Mouse (Mus musculus) ES-E14 (cell line): ENCODE measurements around the gene U2af1. TPM values are rescaled to one million over a fixed set of nuclear protein-coding genes. Genes with fewer than 3 reads are reported as not detected.
A peak's percentile ranks its signal among the peaks of the same experiment; 100 is the strongest.

Source experiments
- DNase-seq: peaks from one replicate; pipeline ENCODE4 v3.0.0-alpha.2; 2013; ENCODE audit warnings: low read depth, low spot score
- H3K27ac ChIP-seq: 2 replicates; pipeline ENCODE4 v1.5.1; 2012; ENCODE audit warnings: low read depth, mild to moderate bottlenecking, low read length, moderate library complexity, mixed read lengths; ENCODE audit not compliant: poor library complexity, insufficient read depth, severe bottlenecking
- H3K36me3 ChIP-seq: 2 replicates; pipeline ENCODE4 v1.6.1; 2012; ENCODE audit warnings: mild to moderate bottlenecking, low read length, moderate library complexity, mixed read lengths; ENCODE audit not compliant: control insufficient read depth, poor library complexity, insufficient read depth, severe bottlenecking
- H3K4me1 ChIP-seq, 2 experiments: fragments of 150-350 bp in 1 of 2; sonication (generic) in 1 of 2; 2 replicates each; pipeline ENCODE4 v1.6.1; 2012; ENCODE audit warnings: low read length in 2 of 2, mild to moderate bottlenecking in 1 of 2, mixed read lengths in 1 of 2; ENCODE audit not compliant: control insufficient read depth in 2 of 2, insufficient read depth in 2 of 2, poor library complexity in 1 of 2
- H3K4me3 ChIP-seq, 2 experiments: fragments of 150-350 bp in 1 of 2; sonication (generic) in 1 of 2; 2 replicates each; pipeline ENCODE4 v1.5.1; 2012; ENCODE audit warnings: low read length in 2 of 2, low read depth in 1 of 2, mild to moderate bottlenecking in 1 of 2, mixed read lengths in 1 of 2; ENCODE audit not compliant: insufficient read depth in 1 of 2, poor library complexity in 1 of 2, severe bottlenecking in 1 of 2
- H3K9ac ChIP-seq: 2 replicates; pipeline ENCODE4 v1.6.1; 2012; ENCODE audit warnings: low read depth, mild to moderate bottlenecking, low read length, mixed read lengths; ENCODE audit not compliant: poor library complexity, insufficient read depth, severe bottlenecking
- H3K9me3 ChIP-seq: fragments of 150-350 bp; sonication (generic); 2 replicates; pipeline ENCODE4 v1.6.1; 2012; ENCODE audit warnings: low read depth, mild to moderate bottlenecking, low read length; ENCODE audit not compliant: control insufficient read depth, insufficient read depth
- CHD2 ChIP-seq: IDR thresholded peaks from 2 replicates; pipeline ENCODE4 v1.6.1; 2014; ENCODE audit warnings: mild to moderate bottlenecking, low read depth, low read length, inconsistent platforms
- HCFC1 ChIP-seq: IDR thresholded peaks from 2 replicates; pipeline ENCODE4 v1.6.1; 2012; ENCODE audit warnings: low read length, inconsistent platforms, borderline replicate concordance; ENCODE audit not compliant: insufficient read depth
- MAFK ChIP-seq: IDR thresholded peaks from 2 replicates; pipeline ENCODE4 v1.6.1; 2014; ENCODE audit warnings: mild to moderate bottlenecking, low read depth, low read length, inconsistent platforms; ENCODE audit not compliant: insufficient read depth
- ZC3H11A ChIP-seq: IDR thresholded peaks from 2 replicates; pipeline ENCODE4 v1.6.1; 2012; ENCODE audit warnings: low read depth, mild to moderate bottlenecking, inconsistent platforms, low read length, borderline replicate concordance
- ZNF384 ChIP-seq: IDR thresholded peaks from 2 replicates; pipeline ENCODE4 v1.6.1; 2012; ENCODE audit warnings: low read depth, low read length, inconsistent platforms
- in situ Hi-C, 2 experiments: fragments of 600-800 bp; cut with MboI; formaldehyde crosslinking; loops; one replicate each; pipeline ENCODE4 v1.15.1; 2025; ENCODE audit warnings: low sequenced_read_pairs in 2 of 2, inconsistent platforms in 1 of 2; ENCODE audit not compliant: unreplicated experiment in 2 of 2
- total RNA-seq: library from RNA; depleted of rRNA; stranded (reverse); fragments of 300-350 nt; gene quantifications from 2 replicates; pipeline ENCODE4 v1.2.3, GENCODE M21; 2012

Gene U2af1
- total RNA-seq, 1 experiment = 238 TPM

GRCm38 (mm10) chr17:31689606-31690005 lies 30.9 kb upstream of the U2af1 start:
- in situ Hi-C loops = loop anchor here (5.0 to 10.0 kb wide), 2 partner anchors 335 to 338 kb away; no protein-coding TSS in a partner anchor
- no peak for DNase-seq
- H3K27ac ChIP-seq = no peak overlapping the region
- H3K4me3 ChIP-seq = no peak overlapping the region
- peaks cover 0 to 16% of the 10 kb centered on the region in 2 experiments; a peak in 2 of 4 replicates for H3K4me1 ChIP-seq
- H3K9me3 ChIP-seq = no peaks in the 10 kb centered on the region
- TF ChIP-seq ZC3H11A (no peak), MAFK (no peak), HCFC1 (no peak), ZNF384 (no peak), CHD2 (no peak)
- H3K9ac ChIP-seq = no peak overlapping the region
- no peaks in the 10 kb centered on the region for H3K36me3 ChIP-seq

GRCm38 (mm10) chr17:31688112-31688511 lies 29.4 kb upstream of the U2af1 start:
- Histone ChIP-seq H3K4me1 (peaks cover 0 to 6% of the 10 kb centered on the region in 2 experiments; a peak in 2 of 4 replicates), H3K36me3 (no peaks in the 10 kb centered on the region), H3K27ac (no peak overlapping the region), H3K4me3 (no peak overlapping the region), H3K9ac (no peak overlapping the region), H3K9me3 (no peaks in the 10 kb centered on the region)
- in situ Hi-C loops = loop anchor here in 1 of 2 experiments (10.0 kb wide), 1 partner anchor 337 kb away; no protein-coding TSS in a partner anchor
- DNase-seq = no peak
- TF ChIP-seq HCFC1 (no peak), ZNF384 (no peak), MAFK (no peak), CHD2 (no peak)

- Histone ChIP-seq H3K27ac (peak overlapping the region; percentile 41; the same call in 1 of the 2 replicates), H3K9ac (peak overlapping the region; percentile 15; the same call in 1 of the 2 replicates), H3K9me3 (no peaks in the 10 kb centered on the region), H3K4me1 (peaks cover 0 to 6% of the 10 kb centered on the region in 2 experiments; a peak in 2 of 4 replicates), H3K36me3 (no peaks in the 10 kb centered on the region), H3K4me3 (no peak overlapping the region)
- in situ Hi-C loops = loop anchor here in 1 of 2 experiments (10.0 kb wide), 1 partner anchor 339 kb away; no protein-coding TSS in a partner anchor
- DNase-seq = no peak
- no peak for TF ChIP-seq MAFK
- TF ChIP-seq HCFC1 = no peak
- TF ChIP-seq CHD2 = no peak
- TF ChIP-seq ZC3H11A = no peak
- no peak for TF ChIP-seq ZNF384
These were observed 27.5 kb upstream of the U2af1 start for GRCm38 (mm10) chr17:31686225-31686564.

GRCm38 (mm10) chr17:31685514-31686224 lies 27.0 kb upstream of the U2af1 start:
- Histone ChIP-seq H3K9ac (peak overlapping the region; percentile 15; the same call in 1 of the 2 replicates), H3K4me3 (no peak overlapping the region), H3K4me1 (peaks cover 0 to 6% of the 10 kb centered on the region in 2 experiments; a peak in 2 of 4 replicates), H3K27ac (peak overlapping the region; percentile 41), H3K9me3 (no peaks in the 10 kb centered on the region), H3K36me3 (no peaks in the 10 kb centered on the region)
- in situ Hi-C loops = loop anchor here in 1 of 2 experiments (10.0 kb wide), 1 partner anchor 339 kb away; no protein-coding TSS in a partner anchor
- peak; percentile 83 for DNase-seq
- TF ChIP-seq ZC3H11A (peak; percentile 97), ZNF384 (no peak)
